Mouse (Mus musculus) c-Kit-positive CD71-positive TER-119-positive erythroid progenitor cells, embryonic 14.5 days (primary cell): Measurements from ENCODE around the gene Gm10401.

Experiments
- DNase-seq: peaks from one replicate; pipeline ENCODE4 v3.0.0-alpha.2; 2013; ENCODE audit warnings: low spot score

Gm10401 gene

GRCm38 (mm10) chr5:115098195-115098594, at the start of gene Gm10401:
TSS of gene Gm10401 (minus strand) at chr5:115098295.
- DNase-seq: no peak

DNA sequence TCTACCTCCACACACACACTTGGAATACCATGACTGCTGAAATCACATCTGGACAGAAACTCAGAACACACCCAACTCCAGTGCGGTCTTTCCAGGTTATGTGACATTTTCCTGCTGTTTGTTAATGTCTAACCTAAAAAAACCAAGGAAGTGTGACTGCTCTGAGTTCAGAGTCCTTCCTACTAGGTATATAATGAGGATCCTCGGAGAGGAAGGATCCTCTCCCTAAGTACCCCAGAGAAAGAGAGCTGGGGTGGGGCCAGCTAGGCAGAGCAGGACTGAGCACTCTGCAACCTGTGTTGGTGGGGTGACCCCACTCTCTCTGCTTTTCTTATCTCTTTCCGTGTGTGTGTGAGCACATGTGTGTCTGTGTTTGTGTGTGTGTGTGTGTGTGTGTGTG, 49.3 kb upstream of the Gm10401 start:
- no peak for DNase-seq

- no peak for DNase-seq
Measured at GRCm38 (mm10) chr5:115146747-115147130, 48.6 kb upstream of the Gm10401 start.

- no peak for DNase-seq
Measured at GRCm38 (mm10) chr5:115145976-115146746, 48.1 kb upstream of the Gm10401 start.

DNA sequence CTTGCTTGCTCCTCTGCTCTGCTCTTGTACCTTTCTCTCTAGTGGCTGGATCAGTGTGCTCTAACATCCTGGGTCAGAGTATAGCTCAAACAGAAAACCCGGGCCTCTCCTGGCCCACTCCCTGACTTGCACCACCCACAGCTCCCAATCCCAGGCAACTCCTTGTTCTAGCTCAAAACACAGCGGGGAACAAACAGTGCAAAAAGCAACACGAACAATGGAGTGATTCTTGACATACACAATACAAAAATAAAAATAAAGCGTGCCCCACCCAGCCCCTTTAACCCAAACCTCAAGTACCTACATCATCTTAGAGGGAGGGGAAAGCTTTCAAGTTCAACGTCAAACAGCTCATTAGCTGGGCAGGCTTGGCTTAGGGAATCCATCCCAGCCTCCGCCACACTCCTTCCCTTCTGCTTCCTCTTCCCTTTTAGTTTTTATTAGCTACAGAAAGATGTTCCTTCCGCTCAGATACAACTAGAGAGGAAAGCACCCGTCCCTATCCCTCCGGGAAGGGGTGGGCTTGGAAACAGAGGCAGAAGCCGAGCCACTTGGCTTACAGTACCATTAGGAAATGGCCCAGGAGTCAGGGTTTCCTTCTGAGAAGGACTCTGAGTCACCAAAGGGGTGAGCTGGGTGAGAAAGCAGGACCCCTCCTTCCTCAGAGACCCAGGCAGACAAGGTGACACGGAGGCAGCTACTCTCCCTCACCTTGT, 47.3 kb upstream of the Gm10401 start:
- no peak for DNase-seq

GRCm38 (mm10) chr5:115144471-115144870, 46.4 kb upstream of the Gm10401 start:
- no peak for DNase-seq

DNA sequence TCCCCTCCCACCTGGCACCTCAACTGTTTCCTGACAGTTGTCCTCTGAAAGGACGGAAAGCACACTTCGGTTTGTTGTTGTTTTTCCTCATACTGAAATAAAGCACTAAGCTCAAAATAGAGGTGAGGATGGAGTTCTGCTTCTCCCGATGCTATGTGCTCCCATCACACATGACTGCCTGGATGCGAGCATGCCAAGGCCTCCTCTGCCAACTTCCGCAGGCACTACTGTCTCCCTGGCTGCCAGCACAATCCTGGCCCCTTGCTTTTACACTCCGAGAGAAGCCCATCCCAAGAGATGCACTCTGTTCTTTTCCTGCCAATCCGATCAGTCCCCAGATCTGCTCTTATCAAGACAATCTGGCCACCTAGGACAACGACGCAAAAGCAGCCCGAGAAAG, 45.5 kb upstream of the Gm10401 start:
- no peak for DNase-seq

DNA sequence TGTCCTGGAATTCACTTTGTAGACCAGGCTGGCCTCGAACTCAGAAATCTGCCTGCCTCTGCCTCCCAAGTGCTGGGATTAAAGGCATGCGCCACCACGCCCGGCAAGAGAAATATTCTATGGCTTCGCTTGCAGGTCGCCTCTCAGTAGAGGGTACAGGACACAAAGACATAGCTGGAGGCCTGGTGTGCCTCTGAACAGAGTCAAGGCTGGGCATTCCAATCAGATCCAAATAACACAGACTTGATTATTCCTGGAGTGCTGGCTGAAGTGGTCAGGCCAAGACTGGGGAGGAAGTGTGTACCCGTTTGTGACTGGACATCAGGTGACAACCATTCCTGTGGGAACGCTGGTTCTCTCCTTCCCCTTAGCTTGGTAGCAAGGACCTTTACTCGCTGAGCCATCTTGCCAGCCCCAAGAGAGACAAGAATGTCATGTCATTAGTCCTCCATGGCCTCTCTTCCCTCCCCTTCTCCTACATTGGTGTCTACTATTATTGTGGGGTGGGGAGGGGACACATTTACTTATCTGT, 44.1 kb upstream of the Gm10401 start:
- DNase-seq: no peak

GRCm38 (mm10) chr5:115140726-115141125, 42.6 kb upstream of the Gm10401 start:
- no peak for DNase-seq

DNA sequence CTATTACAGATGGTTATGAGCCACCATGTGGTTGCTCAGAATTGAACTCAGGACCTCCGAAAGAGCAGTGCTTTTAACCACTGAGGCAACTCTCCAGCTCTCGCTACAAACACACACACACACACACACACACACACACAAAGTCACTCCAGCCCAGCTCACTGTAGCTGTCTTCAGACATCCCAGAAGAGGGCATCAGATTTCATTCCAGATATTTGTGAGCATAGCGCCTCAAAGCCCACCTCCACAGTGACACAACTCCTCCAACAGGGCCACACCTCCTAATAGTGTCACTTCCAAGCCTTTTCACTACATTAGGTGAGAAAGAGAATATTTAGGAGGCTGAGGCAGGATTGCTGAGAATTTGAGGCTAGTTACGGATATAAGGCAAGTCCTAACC, 41.0 kb upstream of the Gm10401 start:
- no peak for DNase-seq

DNA sequence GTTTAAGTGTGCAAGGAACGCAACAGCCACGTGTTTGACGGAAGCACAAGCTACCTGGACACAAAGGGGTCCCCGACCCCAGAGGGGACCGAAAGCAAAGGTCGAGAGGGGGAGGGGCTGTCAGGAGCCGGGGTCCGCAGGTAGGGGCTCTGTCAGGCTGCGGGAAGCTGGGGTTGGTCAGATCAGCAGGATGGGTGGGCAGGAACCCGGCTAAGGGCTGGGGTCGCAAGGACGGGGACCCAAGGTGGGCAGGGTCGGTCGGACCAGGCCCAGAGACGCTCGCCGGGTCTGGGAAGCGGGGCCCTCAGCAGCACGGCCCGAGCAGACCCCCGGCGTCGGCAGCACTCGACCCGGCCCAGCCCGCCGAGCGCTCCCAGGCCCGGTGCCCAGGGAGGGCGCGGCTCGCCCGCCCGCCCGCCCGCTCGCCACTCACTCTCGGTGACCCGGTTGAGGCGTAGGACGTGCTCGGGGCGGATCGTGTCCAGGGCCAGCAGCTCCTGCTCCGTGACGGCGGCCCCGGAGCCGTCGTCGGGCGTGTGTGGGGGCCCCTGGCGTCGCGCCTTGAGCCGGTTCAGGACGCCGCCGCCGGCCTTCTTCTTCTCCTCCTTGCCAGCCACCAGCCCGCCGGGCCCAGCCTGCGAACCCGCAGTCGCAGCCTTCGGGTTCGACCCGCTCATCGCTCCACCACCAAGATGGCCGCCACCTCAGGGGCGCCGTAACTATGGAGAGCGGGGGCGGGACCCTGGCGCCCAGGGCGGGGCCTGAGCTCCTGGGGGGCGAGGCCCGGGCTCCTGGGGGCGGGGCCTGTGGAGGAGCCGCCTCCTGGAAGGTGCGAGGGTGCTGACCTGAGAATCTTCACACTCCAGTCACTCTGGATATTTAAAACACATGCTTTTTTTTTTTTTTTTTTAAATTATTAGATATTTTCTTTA, 36.4 kb upstream of the Gm10401 start, which contains the start of gene Unc119b:
Unc119b (minus strand) TSS at position 742 of the 932 bp plus-strand sequence.
- peak; percentile 86 for DNase-seq

DNA sequence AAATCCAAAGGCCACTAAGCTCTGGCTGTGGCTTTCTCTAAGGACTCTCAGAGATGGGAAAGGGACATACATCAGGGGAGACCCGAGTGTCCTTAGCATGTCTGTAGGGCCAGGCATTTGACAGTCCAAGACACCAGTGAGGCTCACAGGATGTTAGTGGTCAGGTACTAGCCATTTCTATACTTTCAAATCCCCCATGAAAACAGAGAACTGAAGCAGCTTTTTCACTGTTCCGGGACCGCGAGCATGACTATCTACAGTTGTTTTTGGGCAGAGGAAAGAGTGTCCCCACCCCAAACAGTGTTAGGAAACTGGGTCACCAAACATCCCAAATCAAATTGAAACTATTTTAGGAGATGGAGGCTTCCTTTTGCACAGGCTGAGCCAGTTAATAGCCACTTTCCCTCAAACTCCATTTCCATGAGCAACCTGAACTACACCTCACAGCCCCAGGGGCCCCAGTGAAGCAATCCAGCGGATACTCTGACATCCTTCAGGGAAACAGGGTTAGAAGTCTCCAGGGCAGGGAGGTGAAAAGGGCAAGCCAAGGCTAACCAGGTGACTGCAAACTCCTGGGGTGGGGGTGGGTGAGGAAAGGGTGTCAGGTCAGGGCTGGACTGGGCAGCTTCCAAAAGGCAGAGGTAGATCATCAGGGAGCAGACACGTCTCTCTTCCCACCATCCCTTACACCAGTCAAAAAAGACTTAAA, 35.4 kb upstream of the Gm10401 start:
- no peak for DNase-seq

DNA sequence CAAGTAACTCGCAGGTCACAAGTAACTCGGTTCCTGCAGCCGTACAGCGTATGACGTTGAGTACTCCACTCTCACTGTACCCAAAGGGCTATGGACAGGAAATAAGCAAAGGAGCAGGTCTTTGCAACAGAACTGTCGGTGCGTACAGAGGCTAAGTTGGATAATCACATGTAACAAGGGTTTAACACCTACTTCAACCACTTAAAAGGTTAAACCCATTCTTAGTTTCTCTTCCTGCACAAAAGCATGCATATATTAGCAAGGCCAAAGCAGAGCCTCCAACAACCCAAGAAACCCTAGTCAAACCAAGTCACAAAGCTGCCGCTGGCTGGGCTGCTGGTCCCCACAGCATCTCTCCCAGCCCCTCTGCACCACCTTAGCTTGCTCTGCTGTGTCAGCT, 34.4 kb upstream of the Gm10401 start:
- DNase-seq: no peak

DNA sequence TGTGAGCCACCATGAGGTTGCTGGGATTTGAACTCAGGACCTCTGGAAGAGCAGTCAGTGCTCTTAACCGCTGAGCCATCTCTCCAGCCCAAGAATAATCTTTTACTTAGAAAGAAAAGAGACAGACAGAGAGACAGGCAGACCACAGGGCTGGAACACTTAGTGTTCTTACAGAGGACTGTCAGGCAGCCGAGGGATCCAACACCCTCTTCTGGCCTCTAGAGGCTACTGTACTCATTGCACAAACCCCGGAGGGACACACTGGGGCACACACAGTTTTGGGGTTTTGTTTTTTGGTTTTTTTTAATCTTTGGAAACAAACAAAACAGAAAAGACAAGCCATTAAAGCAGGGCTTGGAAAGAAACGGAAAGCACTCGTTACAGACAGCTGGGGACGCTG, 31.2 kb upstream of the Gm10401 start:
- no peak for DNase-seq

DNA sequence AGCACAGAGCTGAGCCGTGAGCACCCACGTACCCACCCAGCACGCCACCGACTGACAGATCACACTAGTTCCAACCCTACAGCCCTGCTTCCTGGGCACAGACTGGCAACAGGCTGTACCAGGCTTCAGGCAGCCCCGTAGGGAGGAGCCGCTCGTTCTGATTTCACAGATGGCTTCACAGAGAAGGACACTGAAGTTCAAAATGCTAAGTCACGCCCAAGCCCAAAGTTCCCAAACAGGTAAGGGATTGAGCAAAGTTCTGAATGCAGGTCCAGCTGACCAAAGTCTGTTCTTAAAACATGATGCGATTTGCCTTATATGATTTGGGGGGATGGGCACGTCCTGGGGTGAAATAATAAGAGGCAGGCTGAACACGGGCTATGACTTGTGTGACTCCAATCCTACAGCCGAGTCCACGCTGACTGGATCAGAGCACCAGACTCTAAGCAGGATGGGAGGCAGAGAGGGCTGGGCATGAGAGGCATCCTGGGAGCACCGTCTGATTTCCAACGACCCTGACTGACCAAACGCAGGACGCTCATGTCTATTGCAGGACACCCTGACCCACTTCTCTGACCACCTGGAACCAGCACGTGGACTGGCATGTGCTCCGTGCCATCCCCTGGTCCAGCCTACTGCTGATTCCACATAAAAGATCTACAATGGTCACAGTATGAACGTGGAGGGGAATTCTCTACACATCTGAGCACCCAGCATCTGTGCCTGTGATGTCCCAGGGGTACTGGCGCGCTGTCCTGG, 29.5 kb upstream of the Gm10401 start:
- no peak for DNase-seq

DNA sequence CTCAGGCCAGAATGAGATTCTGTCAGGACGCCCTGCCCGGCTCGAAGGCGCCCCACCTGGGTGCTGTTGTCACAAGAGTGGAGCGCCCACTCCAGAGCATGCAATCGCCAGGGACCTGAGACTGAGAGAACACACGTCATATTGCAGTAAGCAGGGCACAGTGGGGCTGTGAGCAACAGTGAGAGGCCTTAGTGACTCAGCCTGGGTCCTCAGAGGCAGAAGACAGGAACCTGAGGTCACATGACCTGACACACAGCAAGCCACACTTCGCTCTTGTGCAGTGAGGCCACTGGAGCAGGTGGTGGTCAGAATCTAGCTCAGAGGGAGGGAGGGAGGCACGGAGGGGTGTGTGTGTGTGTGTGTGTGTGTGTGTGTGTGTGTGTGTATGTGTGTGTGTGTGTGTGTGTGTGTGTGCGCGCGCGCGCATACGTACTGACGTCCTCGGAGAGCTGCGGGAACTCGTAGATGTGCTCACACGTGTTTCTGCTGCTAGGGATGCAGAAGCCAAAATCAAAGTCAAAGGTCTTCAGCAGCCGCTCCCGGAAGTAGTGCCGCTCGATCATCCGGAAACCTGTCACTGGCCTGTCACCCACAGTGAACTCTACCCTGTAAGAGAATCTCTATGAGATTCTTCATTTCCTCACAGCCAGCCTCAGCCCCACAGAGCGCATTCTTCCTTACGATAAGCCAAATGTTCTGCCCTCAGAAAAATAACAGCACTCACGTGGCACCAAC, 28.6 kb upstream of the Gm10401 start:
- DNase-seq: no peak

DNA sequence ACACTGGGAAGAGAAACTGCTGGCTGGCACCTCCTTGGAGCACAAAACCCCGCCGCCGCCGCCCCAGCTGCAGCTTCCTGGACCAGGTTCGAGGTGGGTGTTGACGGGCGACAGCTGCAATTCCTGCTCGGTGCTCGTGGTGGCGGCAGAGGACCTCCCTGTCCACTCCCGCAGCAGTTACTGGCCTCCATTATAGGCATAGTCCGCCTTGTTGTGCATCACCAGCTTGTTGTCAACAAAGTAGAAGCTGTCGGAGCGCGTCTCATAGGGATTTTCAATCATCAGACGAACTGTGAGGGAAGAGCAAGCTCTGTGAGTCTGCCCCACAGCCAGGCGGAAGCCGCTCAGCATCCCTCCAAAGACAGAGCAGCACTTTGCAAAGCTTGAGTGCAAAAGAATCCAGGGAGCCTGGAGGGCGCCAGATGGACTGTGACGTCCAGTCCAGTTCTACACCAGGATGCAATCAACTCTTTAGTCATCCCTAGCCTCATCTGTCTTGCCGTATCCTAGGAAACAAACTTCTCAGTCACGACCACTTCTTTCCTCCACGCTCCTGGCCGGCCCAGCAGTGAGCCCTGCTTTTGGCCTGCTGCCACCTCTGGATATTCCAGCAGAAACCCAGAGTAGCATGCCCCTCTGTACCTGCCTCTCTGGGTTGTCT, 27.2 kb upstream of the Gm10401 start:
- peak; percentile 60 for DNase-seq

GRCm38 (mm10) chr5:115124690-115125089, 26.6 kb upstream of the Gm10401 start:
- no peak for DNase-seq

DNA sequence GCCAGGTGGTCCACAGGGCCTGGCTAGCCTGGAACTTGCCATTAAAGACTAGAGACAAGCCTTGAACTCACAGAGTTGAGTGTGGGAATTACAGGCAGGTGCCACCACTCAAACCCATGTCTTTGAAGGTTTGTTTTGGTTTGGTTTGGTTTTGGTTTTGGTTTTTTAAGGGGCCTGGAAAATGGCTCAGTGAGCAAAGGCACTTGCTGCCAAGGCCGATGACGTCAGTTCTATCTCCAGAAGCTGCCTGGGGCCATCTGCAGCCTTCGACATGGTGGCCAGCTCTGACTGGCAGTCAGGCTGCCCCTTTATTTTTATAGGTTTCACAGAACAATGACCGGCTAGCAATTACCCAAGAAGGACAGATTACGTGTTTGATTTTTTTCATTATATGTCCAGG, 22.9 kb upstream of the Gm10401 start:
- DNase-seq: no peak
